Mouse (Mus musculus) heart, adult 8-10 months (tissue): ENCODE data around the gene Rtn3. TPM values are rescaled to one million over a fixed set of nuclear protein-coding genes. Genes with fewer than 3 reads are reported as not detected.
"Not testable (repeated sequence)": the region's sequence is repeated elsewhere in the genome, so short reads cannot be mapped to it uniquely, and the experiment has no call there.

Source experiments
- DNase-seq: peaks from one replicate; pipeline ENCODE4 v3.0.0; 2022; ENCODE audit warnings: low spot score
- total RNA-seq, 4 experiments: library from RNA; stranded (reverse); gene quantifications; 2 replicates each; pipeline ENCODE4 v1.2.4; 2022

Rtn3 gene
- total RNA-seq = 10 to 100 TPM; 68.0 to 76.0 (median 73.0) TPM

- peak; percentile 95 for DNase-seq
Measured at GRCm38 (mm10) chr19:7482599-7483511, at the start of gene Rtn3. Gene Rtn3 (minus strand): TSS chr19:7483281.

- no peak for DNase-seq
Measured at GRCm38 (mm10) chr19:7531906-7532305, 48.8 kb upstream of the Rtn3 start.

- DNase-seq = peak; percentile 53
Measured at GRCm38 (mm10) chr19:7528639-7529428, 45.8 kb upstream of the Rtn3 start.

GRCm38 (mm10) chr19:7524879-7525278 lies 41.8 kb upstream of the Rtn3 start:
- no peak for DNase-seq

- DNase-seq = no peak
Measured at GRCm38 (mm10) chr19:7523781-7524180, 40.7 kb upstream of the Rtn3 start.

GRCm38 (mm10) chr19:7523292-7523691 lies 40.2 kb upstream of the Rtn3 start:
- DNase-seq = no peak

GRCm38 (mm10) chr19:7522856-7523255 lies 39.8 kb upstream of the Rtn3 start:
- DNase-seq = no peak

GRCm38 (mm10) chr19:7521619-7522018 lies 38.5 kb upstream of the Rtn3 start:
- no peak for DNase-seq

- DNase-seq = no peak
Measured at GRCm38 (mm10) chr19:7516437-7516836, 33.4 kb upstream of the Rtn3 start.

GRCm38 (mm10) chr19:7508026-7508425 lies 24.9 kb upstream of the Rtn3 start:
- DNase-seq = no peak

GRCm38 (mm10) chr19:7506321-7506720 lies 23.2 kb upstream of the Rtn3 start:
- no peak for DNase-seq

- DNase-seq = no peak
Measured at GRCm38 (mm10) chr19:7502432-7502831, 19.4 kb upstream of the Rtn3 start.

- DNase-seq = no peak
Measured at GRCm38 (mm10) chr19:7500701-7501100, 17.6 kb upstream of the Rtn3 start.

GRCm38 (mm10) chr19:7498816-7499215 lies 15.7 kb upstream of the Rtn3 start:
- DNase-seq = no peak

GRCm38 (mm10) chr19:7496070-7496469 lies 13.0 kb upstream of the Rtn3 start:
- DNase-seq = not testable (repeated sequence)

GRCm38 (mm10) chr19:7495221-7496038 lies 12.3 kb upstream of the Rtn3 start:
- no peak for DNase-seq

GRCm38 (mm10) chr19:7494187-7495015 lies 11.3 kb upstream of the Rtn3 start:
- peak; percentile 96 for DNase-seq

- no peak for DNase-seq
Measured at GRCm38 (mm10) chr19:7493352-7494186, 10.5 kb upstream of the Rtn3 start, which contains the start of gene Atl3. Gene Atl3 (plus strand): TSS chr19:7494040.

GRCm38 (mm10) chr19:7492682-7493081 lies 9.6 kb upstream of the Rtn3 start:
- DNase-seq = no peak

GRCm38 (mm10) chr19:7491960-7492359 lies 8.9 kb upstream of the Rtn3 start:
- DNase-seq = no peak
